Mouse (Mus musculus) leukemia stem cell, adult 10-12 weeks (primary cell): ENCODE results near the gene Dus2. TPM values are rescaled to one million over a fixed set of nuclear protein-coding genes. Genes with fewer than 3 reads are reported as not detected.

Experiments
- polyA plus RNA-seq: library from polyadenylated mRNA; stranded (reverse); fragments of >175 nt; gene quantifications from 2 replicates; pipeline ENCODE4 v1.2.3, GENCODE M21; 2012; ENCODE audit warnings: low replicate concordance

The Dus2 gene
- polyA plus RNA-seq = 2.9 and 6.0 TPM in 2 replicates

GRCm38 (mm10) chr8:105990856-105991387 lies at the start of gene Dus2:
Dus2 (plus strand) TSS chr8:105991337.

GRCm38 (mm10) chr8:105943321-105943739 lies 47.8 kb upstream of the Dus2 start, which contains the start of gene Lcat:
Lcat (minus strand) TSS chr8:105943382.

GRCm38 (mm10) chr8:105965905-105966341 lies 25.2 kb upstream of the Dus2 start, which contains the start of gene Slc12a4:
Slc12a4 (minus strand) TSS chr8:105966097.

GRCm38 (mm10) chr8:105979325-105979724 lies 11.8 kb upstream of the Dus2 start, which contains the start of gene Dpep3:
Dpep3 (minus strand) TSS chr8:105979429.

GRCm38 (mm10) chr8:106005875-106006274 lies 14.7 kb downstream of the Dus2 start, which contains the start of gene Dpep2nb:
Dpep2nb (minus strand) TSS chr8:106005975.

GRCm38 (mm10) chr8:106011643-106011986 lies 20.5 kb downstream of the Dus2 start, which contains the start of gene Ddx28:
Ddx28 (minus strand) TSS chr8:106011882.

GRCm38 (mm10) chr8:106058731-106059612 lies 67.8 kb downstream of the Dus2 start, which contains the start of gene Nfatc3:
Nfatc3 (plus strand) TSS chr8:106058840.

Other genes with a start within 250 kb of the Dus2 start
- 4.4 and 7.9 TPM in 2 replicates for gene Gfod2, start 232.7 kb upstream of the Dus2 start, polyA plus RNA-seq
- 43.5 and 111 TPM in 2 replicates for gene Ranbp10, start 164.0 kb upstream of the Dus2 start, polyA plus RNA-seq
- gene Tsnaxip1, start 163.6 kb upstream of the Dus2 start, polyA plus RNA-seq = not detected in 2 replicates
- gene Cenpt, start 138.1 kb upstream of the Dus2 start, polyA plus RNA-seq = 14.1 and 23.1 TPM in 2 replicates
- 18.1 and 52.4 TPM in 2 replicates for gene Thap11, start 136.2 kb upstream of the Dus2 start, polyA plus RNA-seq
- gene Nutf2, start 130.8 kb upstream of the Dus2 start, polyA plus RNA-seq = 81.1 and 133 TPM in 2 replicates
- gene Edc4, start 110.5 kb upstream of the Dus2 start, polyA plus RNA-seq = 14.8 and 34.3 TPM in 2 replicates
- 3.1 and 7.0 TPM in 2 replicates for gene Nrn1l, start 97.8 kb upstream of the Dus2 start, polyA plus RNA-seq
- 4.1 and 19.3 TPM in 2 replicates for gene Pskh1, start 90.9 kb upstream of the Dus2 start, polyA plus RNA-seq
- gene Ctrl, start 57.5 kb upstream of the Dus2 start, polyA plus RNA-seq = 0.21 and 1.7 TPM in 2 replicates
- 109 and 171 TPM in 2 replicates for gene Psmb10, start 52.9 kb upstream of the Dus2 start, polyA plus RNA-seq
- 1.2 and 4.9 TPM in 2 replicates for gene Lcat, start 48.0 kb upstream of the Dus2 start, polyA plus RNA-seq
- gene Slc12a4, start 25.2 kb upstream of the Dus2 start, polyA plus RNA-seq = 28.3 and 35.5 TPM in 2 replicates
- gene Dpep3, start 11.9 kb upstream of the Dus2 start, polyA plus RNA-seq = not detected in 2 replicates
- gene Dpep2nb, start 14.6 kb downstream of the Dus2 start, polyA plus RNA-seq = not detected in 2 replicates
- 20.3 and 22.1 TPM in 2 replicates for gene Ddx28, start 20.5 kb downstream of the Dus2 start, polyA plus RNA-seq
- 11.8 and 20.8 TPM in 2 replicates for gene Nfatc3, start 67.5 kb downstream of the Dus2 start, polyA plus RNA-seq
- gene Esrp2, start 145.6 kb downstream of the Dus2 start, polyA plus RNA-seq = 0.09 TPM in 1 of 2 replicates, not detected in the other
- gene Pla2g15, start 159.1 kb downstream of the Dus2 start, polyA plus RNA-seq = 9.8 and 15.4 TPM in 2 replicates
- gene Slc7a6, start 177.5 kb downstream of the Dus2 start, polyA plus RNA-seq = 0.93 and 1.3 TPM in 2 replicates
- gene Slc7a6os, start 219.6 kb downstream of the Dus2 start, polyA plus RNA-seq = 13.4 and 14.1 TPM in 2 replicates
- gene Prmt7, start 219.6 kb downstream of the Dus2 start, polyA plus RNA-seq = 3.3 and 44.3 TPM in 2 replicates